Mouse (Mus musculus) liver, embryonic 15.5 days (tissue): ENCODE measurements at regions not wholly inside any gene's neighbourhood (a gene's known extent, or its start where the extent isn't known, plus 50 kb on each side); places are given as distances from the start of the nearest gene placed in this dataset.
"Not testable (repeated sequence)": the region's sequence is repeated elsewhere in the genome, so short reads cannot be mapped to it uniquely, and the experiment has no call there.

ENCODE experiments used
- ATAC-seq: fragments of 200-750 bp; cut with Nextera tagmentation; 2 replicates; pipeline ENCODE4 v1.8.0; 2017; ENCODE audit warnings: moderate number of reproducible peaks, mild to moderate bottlenecking, moderate library complexity; ENCODE audit not compliant: insufficient read depth
- H3K27ac ChIP-seq: fragments of 300-500 bp; sonication (generic); replicated peaks from 2 replicates; pipeline ENCODE4 v1.5.1; 2015; ENCODE audit warnings: mild to moderate bottlenecking, inconsistent platforms
- H3K27me3 ChIP-seq: fragments of 300-500 bp; sonication (generic); 2 replicates; pipeline ENCODE4 v1.6.1; 2015; ENCODE audit warnings: mild to moderate bottlenecking, inconsistent platforms
- H3K36me3 ChIP-seq: fragments of 300-500 bp; sonication (generic); replicated peaks from 2 replicates; pipeline ENCODE4 v1.6.1; 2015; ENCODE audit warnings: moderate library complexity, mild to moderate bottlenecking, inconsistent platforms
- H3K4me1 ChIP-seq: fragments of 300-500 bp; sonication (generic); replicated peaks from 2 replicates; pipeline ENCODE4 v1.6.1; 2015; ENCODE audit warnings: inconsistent platforms
- H3K4me2 ChIP-seq: fragments of 300-500 bp; sonication (generic); 2 replicates; pipeline ENCODE4 v1.6.1; 2015; ENCODE audit warnings: moderate library complexity, mild to moderate bottlenecking, inconsistent platforms
- H3K4me3 ChIP-seq: fragments of 300-500 bp; sonication (generic); replicated peaks from 2 replicates; pipeline ENCODE4 v1.5.1; 2015; ENCODE audit warnings: mild to moderate bottlenecking, inconsistent platforms
- H3K9ac ChIP-seq: fragments of 300-500 bp; sonication (generic); 2 replicates; pipeline ENCODE4 v1.6.1; 2015; ENCODE audit warnings: moderate library complexity, mild to moderate bottlenecking, inconsistent platforms
- H3K9me3 ChIP-seq: fragments of 300-500 bp; sonication (generic); replicated peaks from 2 replicates; pipeline ENCODE4 v1.6.1; 2016; ENCODE audit warnings: inconsistent platforms
- WGBS: fragments of 180-500 bp; shearing (Covaris S2); methylation state at CpG from one replicate; pipeline ENCODE4 v1.1.7; 2015; ENCODE audit warnings: mixed read lengths; ENCODE audit not compliant: insufficient replicate concordance; 5-methylcytosine and 5-hydroxymethylcytosine counted together

- Histone ChIP-seq H3K27ac (no peak overlapping the region), H3K36me3 (no peaks in the 10 kb centered on the region), H3K4me1 (no peaks in the 10 kb centered on the region), H3K4me3 (no peak overlapping the region), H3K27me3 (no peaks in the 10 kb centered on the region), H3K9ac (no peak overlapping the region), H3K9me3 (no peaks in the 10 kb centered on the region), H3K4me2 (no peak overlapping the region)
- no peak for ATAC-seq
- WGBS = 60% methylated on average over 2 of the region's 2 CpGs
These were observed 132.8 kb downstream of the Akr1d1 start for GRCm38 (mm10) chr6:37662747-37663146.

GRCm38 (mm10) chr6:37665576-37665975 lies 135.6 kb downstream of the Akr1d1 start:
- 67% methylated on average over 5 of the region's 5 CpGs for WGBS
- Histone ChIP-seq H3K36me3 (no peaks in the 10 kb centered on the region), H3K27ac (no peak overlapping the region), H3K27me3 (no peaks in the 10 kb centered on the region), H3K4me2 (no peak overlapping the region), H3K4me3 (no peak overlapping the region), H3K9ac (no peak overlapping the region), H3K9me3 (no peaks in the 10 kb centered on the region), H3K4me1 (no peaks in the 10 kb centered on the region)
- ATAC-seq = no peak

GRCm38 (mm10) chr6:37669407-37669806 lies 139.4 kb downstream of the Akr1d1 start:
- 35% methylated on average over 2 of the region's 2 CpGs for WGBS
- Histone ChIP-seq H3K27me3 (no peaks in the 10 kb centered on the region), H3K9me3 (no peaks in the 10 kb centered on the region), H3K9ac (no peak overlapping the region), H3K4me2 (no peak overlapping the region), H3K4me1 (no peaks in the 10 kb centered on the region), H3K27ac (no peak overlapping the region), H3K36me3 (no peaks in the 10 kb centered on the region), H3K4me3 (no peak overlapping the region)
- no peak for ATAC-seq

GRCm38 (mm10) chr6:37670701-37671100 lies 140.7 kb downstream of the Akr1d1 start:
- Histone ChIP-seq H3K27me3 (no peaks in the 10 kb centered on the region), H3K4me2 (no peak overlapping the region), H3K9me3 (no peaks in the 10 kb centered on the region), H3K9ac (no peak overlapping the region), H3K4me3 (no peak overlapping the region), H3K27ac (no peak overlapping the region), H3K4me1 (no peaks in the 10 kb centered on the region), H3K36me3 (no peaks in the 10 kb centered on the region)
- ATAC-seq = no peak
- WGBS = 63% methylated on average over 3 of the region's 3 CpGs

- H3K36me3 ChIP-seq = no peaks in the 10 kb centered on the region
- no peak overlapping the region for H3K9ac ChIP-seq
- 47% methylated on average over 3 of the region's 3 CpGs for WGBS
- H3K4me1 ChIP-seq = no peaks in the 10 kb centered on the region
- H3K9me3 ChIP-seq = peaks cover 4% of the 10 kb centered on the region; the same call in 1 of the 2 replicates
- H3K4me3 ChIP-seq = no peak overlapping the region
- H3K27me3 ChIP-seq = no peaks in the 10 kb centered on the region
- H3K27ac ChIP-seq = no peak overlapping the region
- no peak overlapping the region for H3K4me2 ChIP-seq
- ATAC-seq = no peak
These were observed 149.9 kb downstream of the Akr1d1 start for GRCm38 (mm10) chr6:37679871-37680270.

- not testable (repeated sequence) for H3K4me3 ChIP-seq, H3K4me2 ChIP-seq, H3K9ac ChIP-seq, ATAC-seq, H3K27ac ChIP-seq, H3K4me1 ChIP-seq, H3K9me3 ChIP-seq, H3K36me3 ChIP-seq, H3K27me3 ChIP-seq
- WGBS = 58% methylated on average over 2 of the region's 2 CpGs
These were observed 151.4 kb downstream of the Akr1d1 start for GRCm38 (mm10) chr6:37681331-37681730.

GRCm38 (mm10) chr6:37686094-37686493 lies 156.1 kb downstream of the Akr1d1 start:
- WGBS = 78% methylated on average over 14 of the region's 14 CpGs

GRCm38 (mm10) chr6:37688866-37689617 lies 159.1 kb downstream of the Akr1d1 start:
- H3K27me3 ChIP-seq = no peaks in the 10 kb centered on the region
- no peaks in the 10 kb centered on the region for H3K9me3 ChIP-seq
- 13% methylated on average over 1 of the region's 1 CpGs for WGBS
- H3K4me2 ChIP-seq = no peak overlapping the region
- H3K9ac ChIP-seq = no peak overlapping the region
- no peak for ATAC-seq
- H3K4me3 ChIP-seq = no peak overlapping the region
- no peak overlapping the region for H3K27ac ChIP-seq
- H3K36me3 ChIP-seq = no peaks in the 10 kb centered on the region
- H3K4me1 ChIP-seq = no peaks in the 10 kb centered on the region

More at GRCm38 (mm10) chr6:37686094-37686493, 156.1 kb downstream of the Akr1d1 start:
- Histone ChIP-seq H3K27me3 (no peaks in the 10 kb centered on the region), H3K27ac (no peak overlapping the region), H3K4me2 (no peak overlapping the region), H3K4me1 (no peaks in the 10 kb centered on the region), H3K36me3 (no peaks in the 10 kb centered on the region), H3K9me3 (peaks cover 4% of the 10 kb centered on the region; the same call in 1 of the 2 replicates), H3K9ac (no peak overlapping the region), H3K4me3 (no peak overlapping the region)
- ATAC-seq = no peak

GRCm38 (mm10) chr6:37689696-37690095 lies 159.7 kb downstream of the Akr1d1 start:
- Histone ChIP-seq H3K27ac (no peak overlapping the region), H3K36me3 (no peaks in the 10 kb centered on the region), H3K4me1 (no peaks in the 10 kb centered on the region), H3K9ac (no peak overlapping the region), H3K4me2 (no peak overlapping the region), H3K4me3 (no peak overlapping the region), H3K9me3 (no peaks in the 10 kb centered on the region), H3K27me3 (no peaks in the 10 kb centered on the region)
- no peak for ATAC-seq

- 71% methylated on average over 7 of the region's 7 CpGs for WGBS
- ATAC-seq = no peak
These were observed 162.1 kb downstream of the Akr1d1 start for GRCm38 (mm10) chr6:37691976-37692644.

GRCm38 (mm10) chr6:37692758-37693157 lies 162.8 kb downstream of the Akr1d1 start:
- no peak overlapping the region for H3K9ac ChIP-seq
- WGBS = 53% methylated on average over 2 of the region's 2 CpGs
- ATAC-seq = no peak
- H3K36me3 ChIP-seq = no peaks in the 10 kb centered on the region
- no peak overlapping the region for H3K27ac ChIP-seq
- no peaks in the 10 kb centered on the region for H3K4me1 ChIP-seq
- H3K9me3 ChIP-seq = no peaks in the 10 kb centered on the region
- no peak overlapping the region for H3K4me2 ChIP-seq
- H3K27me3 ChIP-seq = no peaks in the 10 kb centered on the region
- H3K4me3 ChIP-seq = no peak overlapping the region

More at GRCm38 (mm10) chr6:37691976-37692644, 162.1 kb downstream of the Akr1d1 start:
- Histone ChIP-seq H3K27me3 (no peaks in the 10 kb centered on the region), H3K4me2 (no peak overlapping the region), H3K36me3 (no peaks in the 10 kb centered on the region), H3K9ac (no peak overlapping the region), H3K4me3 (no peak overlapping the region), H3K9me3 (no peaks in the 10 kb centered on the region), H3K27ac (no peak overlapping the region), H3K4me1 (no peaks in the 10 kb centered on the region)
